ENCODE assay signal across 11 mouse cellular contexts in genomic region chr17:72955534-72955933, GRCm38 (mm10). TPM values are rescaled to one million over a fixed set of nuclear protein-coding genes. Genes with fewer than 3 reads are reported as not detected.
DNase-seq lines count a peak whose midpoint lies in the region; ATAC-seq and TF ChIP-seq lines count a peak whose summit lies in the region.
"Had no signal": no experiment of that assay in that cellular context is flagged by ENCODE, and none has a peak within 500 bp of the region (broad histone marks: within the 10 kb centered on the region; RNA-seq: fewer than 3 reads in every experiment).

No protein-coding gene starts in this region.

- peak overlapping the region; percentile 40; the same call in 1 of the 2 replicates for H3K27ac ChIP-seq in heart, postnatal 0 days (ENCODE audit: low read depth)
- peak overlapping the region; percentile 31 for H3K27ac ChIP-seq in macrophage
- H3K27ac ChIP-seq: forebrain, embryonic 10.5 days; liver, embryonic 13.5 days had no signal

- no peak for TF ChIP-seq EP300 in heart, postnatal 0 days (IDR thresholded peaks at IDR 0.05; ENCODE audit: low read depth)

- TF ChIP-seq CTCF in heart, postnatal 0 days (IDR thresholded peaks at IDR 0.05; ENCODE audit: low read depth) = no peak

- no peaks in the 10 kb centered on the region for H3K27me3 ChIP-seq in heart, postnatal 0 days (ENCODE audit: control insufficient read depth, insufficient read depth, low read length)
- H3K27me3 ChIP-seq: liver, embryonic 13.5 days had no signal

- peaks cover 11% of the 10 kb centered on the region for H3K4me1 ChIP-seq in heart, postnatal 0 days (ENCODE audit: control insufficient read depth, insufficient read depth)
- H3K4me1 ChIP-seq: liver, embryonic 13.5 days had no signal

- no peak overlapping the region for H3K9ac ChIP-seq in heart, postnatal 0 days (replicated peaks; ENCODE audit: low read depth, low read length)
- H3K9ac ChIP-seq: liver, embryonic 13.5 days had no signal

- H3K4me2 ChIP-seq in heart, postnatal 0 days (ENCODE audit: low read depth, low read length) = no peak overlapping the region
- H3K4me2 ChIP-seq: liver, embryonic 13.5 days had no signal

- DNase-seq in heart, postnatal 0 days (ENCODE audit: low spot score) = no peak
- no peak for DNase-seq in heart, postnatal 36 days
- peak; percentile 46 for DNase-seq in CD4-positive, CD25-positive, alpha-beta regulatory T cell, adult 2 months (ENCODE audit: low read depth, low spot score)
- DNase-seq in brain, adult 2 months (ENCODE audit: low read depth, low spot score) = peak; percentile 18
- no peak for DNase-seq in cerebellum, postnatal 36 days
- DNase-seq in layer of hippocampus, postnatal 36 days = no peak
- DNase-seq: adrenal gland, adult 2 months; kidney, postnatal 36 days; liver, embryonic 13.5 days had no signal

- no peaks in the 10 kb centered on the region for H3K79me2 ChIP-seq in macrophage (ENCODE audit: inconsistent target)

- 17% methylated on average over 2 of the region's 2 CpGs for WGBS in heart, postnatal 0 days
- 52% methylated on average over 2 of the region's 2 CpGs for WGBS in macrophage (ENCODE audit: missing documents)

- ATAC-seq in heart, postnatal 0 days (ENCODE audit: insufficient read depth, low read depth) = no peak

- no peak overlapping the region for H3K4me3 ChIP-seq in heart, postnatal 0 days (ENCODE audit: low read depth, low read length)
- no peak overlapping the region for H3K4me3 ChIP-seq in macrophage (ENCODE audit: inconsistent target)
- H3K4me3 ChIP-seq: forebrain, embryonic 10.5 days; liver, embryonic 13.5 days had no signal

- H3K9me3 ChIP-seq in heart, postnatal 0 days (replicated peaks; ENCODE audit: control insufficient read depth, low read length) = no peaks in the 10 kb centered on the region
- H3K9me3 ChIP-seq: forebrain, embryonic 10.5 days; liver, embryonic 13.5 days had no signal

- no peaks in the 10 kb centered on the region for H3K36me3 ChIP-seq in heart, postnatal 0 days (replicated peaks; ENCODE audit: control insufficient read depth, insufficient read depth, low read length)
- no peaks in the 10 kb centered on the region for H3K36me3 ChIP-seq in macrophage (ENCODE audit: inconsistent target)
- H3K36me3 ChIP-seq: forebrain, embryonic 10.5 days; liver, embryonic 13.5 days had no signal

- intact Hi-C loops in heart, postnatal 36 days (cut with DNase I) = no loop called here

RNA-seq across cellular contexts. Expression of gene Lbh, which starts 37.4 kb away (rescaled TPM):
- total RNA-seq in heart, postnatal 0 days (2014; rRNA removed; ENCODE audit: low replicate concordance) = 453 and 478 TPM in 2 replicates
- polyA plus RNA-seq in heart, postnatal 0 days (2015; fragmentation: Nextera tagmentation; extraction: Ambion mirVana) = 28.5 and 31.1 TPM in 2 replicates
- total RNA-seq in heart, postnatal 36 days (2021) = 100 to 1,000 TPM; 339 to 436 TPM
- 10 to 100 TPM in 1 of 26 experiments, 1 to 10 TPM in 25; 1.2 to 13.3 (median 3.1) TPM for total RNA-seq in macrophage (2018; cell fraction: chromatin; rRNA removed)
- 10 to 100 TPM; 12.3 to 39.9 (median 24.0) TPM for total RNA-seq in macrophage (2018; cell fraction: cytosol; rRNA removed)
- 10 to 100 TPM in 18 of 26 experiments, 1 to 10 TPM in 8; 5.6 to 31.9 (median 11.8) TPM for total RNA-seq in macrophage (2018; cell fraction: nucleus; rRNA removed)
- 28.0 to 32.2 TPM (median 30.6 TPM) in 3 replicates for polyA plus RNA-seq in macrophage (2018)
- total RNA-seq in layer of hippocampus, postnatal 36 days (2021) = 10 to 100 TPM; 32.6 to 35.7 TPM

Comparison
In these comparisons a context has a peak if more than half of its experiments do, and no peak if none do; other contexts are left out.
1. DNase-seq: peak in CD4-positive, CD25-positive, alpha-beta regulatory T cell, adult 2 months (single experiment) and brain, adult 2 months (single experiment); none in heart, postnatal 0 days (single experiment), heart, postnatal 36 days (0 of 2), cerebellum, postnatal 36 days (0 of 2) and layer of hippocampus, postnatal 36 days (0 of 2).
2. RNA of gene Lbh, which starts 37.4 kb away (total RNA-seq): 453 to 478 TPM in heart, postnatal 0 days and 339 to 436 TPM in heart, postnatal 36 days; 32.6 to 35.7 TPM in layer of hippocampus, postnatal 36 days; every median in the first group is over 4 times any median in the second.